Mouse (Mus musculus) forebrain, embryonic 11.5 days (tissue): Measurements from ENCODE around the gene Isg20. TPM values are rescaled to one million over a fixed set of nuclear protein-coding genes. Genes with fewer than 3 reads are reported as not detected.

Experiments
- ATAC-seq: fragments of 200-750 bp; cut with Nextera tagmentation; replicated peaks from 2 replicates; pipeline ENCODE4 v1.8.0; 2017; ENCODE audit warnings: moderate TSS enrichment; ENCODE audit not compliant: low FRiP score
- DNase-seq: peaks from one replicate; pipeline ENCODE4 v3.0.0-alpha.2; 2017; ENCODE audit warnings: low spot score
- H3K27ac ChIP-seq: fragments of 300-500 bp; sonication (generic); 2 replicates; pipeline ENCODE4 v1.5.1; 2014; ENCODE audit warnings: low read depth, low read length
- H3K27me3 ChIP-seq: fragments of 300-500 bp; sonication (generic); 2 replicates; pipeline ENCODE4 v1.6.1; 2014; ENCODE audit warnings: mild to moderate bottlenecking, low read length, mixed read lengths; ENCODE audit not compliant: control insufficient read depth, insufficient read depth
- H3K36me3 ChIP-seq: fragments of 300-500 bp; sonication (generic); 2 replicates; pipeline ENCODE4 v1.6.1; 2014; ENCODE audit warnings: mild to moderate bottlenecking, low read length, moderate library complexity, mixed read lengths; ENCODE audit not compliant: control insufficient read depth, insufficient read depth
- H3K4me1 ChIP-seq: fragments of 300-500 bp; sonication (generic); replicated peaks from 2 replicates; pipeline ENCODE4 v1.6.1; 2014; ENCODE audit warnings: low read length, mixed read lengths; ENCODE audit not compliant: control insufficient read depth, insufficient read depth
- H3K4me2 ChIP-seq: fragments of 300-500 bp; sonication (generic); 2 replicates; pipeline ENCODE4 v1.6.1; 2014; ENCODE audit warnings: low read depth, mild to moderate bottlenecking, low read length, moderate library complexity, mixed read lengths; ENCODE audit not compliant: severe bottlenecking
- H3K4me3 ChIP-seq: fragments of 300-500 bp; sonication (generic); 2 replicates; pipeline ENCODE4 v1.5.1; 2014; ENCODE audit warnings: low read depth, low read length
- H3K9ac ChIP-seq: fragments of 300-500 bp; sonication (generic); 2 replicates; pipeline ENCODE4 v1.6.1; 2014; ENCODE audit warnings: low read length
- H3K9me3 ChIP-seq: fragments of 300-500 bp; sonication (generic); 2 replicates; pipeline ENCODE4 v1.6.1; 2016; ENCODE audit warnings: low read length, mixed read lengths; ENCODE audit not compliant: control insufficient read depth
- WGBS: fragments of 180-500 bp; shearing (Covaris S2); extraction: QIAGEN DNeasy Blood & Tissue Kit; methylation state at CpG from one replicate; pipeline ENCODE4 v1.1.7; 2014; 5-methylcytosine and 5-hydroxymethylcytosine counted together
- polyA plus RNA-seq: library from polyadenylated mRNA; unstranded; fragments of >200 nt; fragmentation: Nextera tagmentation; extraction: Ambion mirVana; gene quantifications from 2 replicates; pipeline ENCODE4 v1.2.1, GENCODE M21; 2014

Isg20 gene
- polyA plus RNA-seq, 1 experiment from 2014 or later = 0.39 TPM

GRCm38 (mm10) chr7:78882469-78882837 is 30.8 kb upstream of the Isg20 start:
- peak; percentile 87 for DNase-seq
- Histone ChIP-seq H3K27me3 (peaks cover 2% of the 10 kb centered on the region; the same call in 1 of the 2 replicates), H3K4me1 (peaks cover 29% of the 10 kb centered on the region), H3K4me3 (peak overlapping the region; percentile 48), H3K9me3 (no peaks in the 10 kb centered on the region), H3K9ac (peak overlapping the region; percentile 69), H3K4me2 (peak overlapping the region; percentile 57), H3K27ac (no peak overlapping the region; the same call in 1 of the 2 replicates), H3K36me3 (no peaks in the 10 kb centered on the region; the same call in 1 of the 2 replicates)
- peak; percentile 72 for ATAC-seq
- 2% methylated on average over 23 of the region's 23 CpGs for WGBS

GRCm38 (mm10) chr7:78883016-78883725 is 30.1 kb upstream of the Isg20 start:
- 2% methylated on average over 34 of the region's 34 CpGs for WGBS
- Histone ChIP-seq H3K9ac (peak overlapping the region; percentile 69), H3K27ac (peak overlapping the region; percentile 46; the same call in 1 of the 2 replicates), H3K9me3 (no peaks in the 10 kb centered on the region), H3K4me3 (peak overlapping the region; percentile 48), H3K27me3 (peaks cover 2% of the 10 kb centered on the region; the same call in 1 of the 2 replicates), H3K36me3 (no peaks in the 10 kb centered on the region; the same call in 1 of the 2 replicates), H3K4me1 (peaks cover 37% of the 10 kb centered on the region), H3K4me2 (peak overlapping the region; percentile 57)
- DNase-seq = peak; percentile 72
- no peak for ATAC-seq

GRCm38 (mm10) chr7:78883726-78884060 is 29.5 kb upstream of the Isg20 start:
- peaks cover 2% of the 10 kb centered on the region; the same call in 1 of the 2 replicates for H3K27me3 ChIP-seq
- peaks cover 37% of the 10 kb centered on the region for H3K4me1 ChIP-seq
- DNase-seq = no peak
- 4% methylated on average over 8 of the region's 8 CpGs for WGBS
- H3K4me3 ChIP-seq = peak overlapping the region; percentile 48
- H3K9ac ChIP-seq = peak overlapping the region; percentile 69
- H3K4me2 ChIP-seq = peak overlapping the region; percentile 57
- no peak for ATAC-seq
- H3K36me3 ChIP-seq = no peaks in the 10 kb centered on the region; the same call in 1 of the 2 replicates
- H3K9me3 ChIP-seq = no peaks in the 10 kb centered on the region
- peak overlapping the region; percentile 46; the same call in 1 of the 2 replicates for H3K27ac ChIP-seq

GRCm38 (mm10) chr7:78884139-78884538 is 29.1 kb upstream of the Isg20 start:
- Histone ChIP-seq H3K27ac (peak overlapping the region; percentile 55; the same call in 1 of the 2 replicates), H3K4me2 (peak overlapping the region; percentile 42), H3K36me3 (no peaks in the 10 kb centered on the region; the same call in 1 of the 2 replicates), H3K4me1 (peaks cover 37% of the 10 kb centered on the region), H3K9me3 (no peaks in the 10 kb centered on the region), H3K9ac (peak overlapping the region; percentile 20; the same call in 1 of the 2 replicates), H3K4me3 (peak overlapping the region; percentile 48), H3K27me3 (peaks cover 2% of the 10 kb centered on the region; the same call in 1 of the 2 replicates)
- peak; percentile 81 for DNase-seq
- WGBS = 6% methylated on average over 6 of the region's 6 CpGs
- peak; percentile 49 for ATAC-seq

GRCm38 (mm10) chr7:78885404-78885803 is 27.8 kb upstream of the Isg20 start:
- no peaks in the 10 kb centered on the region for H3K9me3 ChIP-seq
- peaks cover 37% of the 10 kb centered on the region for H3K4me1 ChIP-seq
- H3K4me2 ChIP-seq = peak overlapping the region; percentile 41; the same call in 1 of the 2 replicates
- DNase-seq (no peak), ATAC-seq (no peak)
- H3K36me3 ChIP-seq = no peaks in the 10 kb centered on the region; the same call in 1 of the 2 replicates
- H3K27me3 ChIP-seq = peaks cover 2% of the 10 kb centered on the region; the same call in 1 of the 2 replicates
- 83% methylated on average over 5 of the region's 5 CpGs for WGBS
- H3K4me3 ChIP-seq = no peak overlapping the region
- H3K9ac ChIP-seq = no peak overlapping the region; the same call in 1 of the 2 replicates
- H3K27ac ChIP-seq = peak overlapping the region; percentile 89; the same call in 1 of the 2 replicates

- Histone ChIP-seq H3K27ac (peak overlapping the region; percentile 89), H3K9me3 (no peaks in the 10 kb centered on the region), H3K36me3 (no peaks in the 10 kb centered on the region; the same call in 1 of the 2 replicates), H3K4me3 (peak overlapping the region; percentile 15; the same call in 1 of the 2 replicates), H3K4me2 (peak overlapping the region; percentile 41), H3K27me3 (peaks cover 2% of the 10 kb centered on the region; the same call in 1 of the 2 replicates), H3K9ac (peak overlapping the region; percentile 47; the same call in 1 of the 2 replicates), H3K4me1 (peaks cover 36% of the 10 kb centered on the region)
- ATAC-seq = 0 out of 2 replicates have a peak, but pooled peaks have one; percentile 1
- 39% methylated on average over 4 of the region's 4 CpGs for WGBS
- DNase-seq = no peak
These were observed 26.7 kb upstream of the Isg20 start for GRCm38 (mm10) chr7:78886496-78886895.

GRCm38 (mm10) chr7:78887431-78887842 is 25.8 kb upstream of the Isg20 start:
- Histone ChIP-seq H3K27me3 (peaks cover 2% of the 10 kb centered on the region; the same call in 1 of the 2 replicates), H3K9ac (peak overlapping the region; percentile 47), H3K4me1 (peaks cover 32% of the 10 kb centered on the region), H3K4me3 (peak overlapping the region; percentile 15; the same call in 1 of the 2 replicates), H3K9me3 (no peaks in the 10 kb centered on the region), H3K36me3 (no peaks in the 10 kb centered on the region; the same call in 1 of the 2 replicates), H3K27ac (peak overlapping the region; percentile 89), H3K4me2 (peak overlapping the region; percentile 41)
- peak; percentile 77 for ATAC-seq
- WGBS = 14% methylated on average over 9 of the region's 9 CpGs
- DNase-seq = peak; percentile 86

- DNase-seq (peak; percentile 95), ATAC-seq (no peak)
- no peak overlapping the region for H3K9ac ChIP-seq
- H3K36me3 ChIP-seq = no peaks in the 10 kb centered on the region; the same call in 1 of the 2 replicates
- H3K4me3 ChIP-seq = no peak overlapping the region
- peaks cover 23% of the 10 kb centered on the region for H3K4me1 ChIP-seq
- no peak overlapping the region for H3K27ac ChIP-seq
- H3K27me3 ChIP-seq = no peaks in the 10 kb centered on the region; the same call in 1 of the 2 replicates
- H3K4me2 ChIP-seq = no peak overlapping the region
- no peaks in the 10 kb centered on the region for H3K9me3 ChIP-seq
- WGBS = 2% methylated on average over 16 of the region's 16 CpGs
These were observed 22.6 kb upstream of the Isg20 start for GRCm38 (mm10) chr7:78890641-78891040.
